Mouse (Mus musculus) thymus, adult 2 months (tissue): Measurements from ENCODE around the gene Tex13b. TPM values are rescaled to one million over a fixed set of nuclear protein-coding genes. Genes with fewer than 3 reads are reported as not detected.
"Not testable (repeated sequence)": the region's sequence is repeated elsewhere in the genome, so short reads cannot be mapped to it uniquely, and the experiment has no call there.

Experiments
- DNase-seq: peaks from one replicate; pipeline ENCODE4 v3.0.0; 2021
- H3K27ac ChIP-seq: fragments of 200-500 bp; 2 replicates; pipeline ENCODE4 v1.5.1; 2012; ENCODE audit warnings: low read length, control low read depth; ENCODE audit not compliant: control insufficient read depth, insufficient read depth
- H3K27me3 ChIP-seq: fragments of 200-500 bp; 2 replicates; pipeline ENCODE4 v1.6.1; 2012; ENCODE audit warnings: mild to moderate bottlenecking, low read length, moderate library complexity, mixed read lengths; ENCODE audit not compliant: control insufficient read depth, insufficient read depth
- H3K36me3 ChIP-seq: fragments of 200-500 bp; 2 replicates; pipeline ENCODE4 v1.6.1; 2012; ENCODE audit warnings: mild to moderate bottlenecking, low read length, moderate library complexity; ENCODE audit not compliant: control insufficient read depth, insufficient read depth
- H3K4me1 ChIP-seq: fragments of 200-500 bp; replicated peaks from 2 replicates; pipeline ENCODE4 v1.6.1; 2012; ENCODE audit warnings: low read length; ENCODE audit not compliant: control insufficient read depth, insufficient read depth
- H3K4me3 ChIP-seq: fragments of 200-500 bp; 2 replicates; pipeline ENCODE4 v1.5.1; 2012; ENCODE audit warnings: mild to moderate bottlenecking, low read length, control low read depth, moderate library complexity; ENCODE audit not compliant: control insufficient read depth, insufficient read depth
- CTCF ChIP-seq: fragments of 200-500 bp; IDR thresholded peaks from 2 replicates; pipeline ENCODE4 v1.5.1; 2012; ENCODE audit warnings: mild to moderate bottlenecking, control low read depth, low read length, moderate library complexity, borderline replicate concordance; ENCODE audit not compliant: control insufficient read depth, poor library complexity, insufficient read depth; ENCODE audit errors: extremely low read depth
- POLR2A ChIP-seq: fragments of 200-500 bp; IDR thresholded peaks from 2 replicates; pipeline ENCODE4 v1.6.1; 2012; ENCODE audit warnings: mild to moderate bottlenecking, low read length, control low read depth, moderate library complexity; ENCODE audit not compliant: control insufficient read depth, poor library complexity, insufficient read depth; ENCODE audit errors: extremely low read depth
- WGBS: fragments of 180-500 bp; shearing (Covaris S2); methylation state at CpG from one replicate; pipeline ENCODE4 v1.1.7; 2018; 5-methylcytosine and 5-hydroxymethylcytosine counted together
- polyA plus RNA-seq: library from polyadenylated mRNA; depleted of rRNA; stranded (reverse); fragments of >200 nt; gene quantifications from 2 replicates; pipeline ENCODE4 v1.2.3, GENCODE M21; 2012; rRNA removed

Tex13b gene
- not detected in 2 replicates for polyA plus RNA-seq

DNA sequence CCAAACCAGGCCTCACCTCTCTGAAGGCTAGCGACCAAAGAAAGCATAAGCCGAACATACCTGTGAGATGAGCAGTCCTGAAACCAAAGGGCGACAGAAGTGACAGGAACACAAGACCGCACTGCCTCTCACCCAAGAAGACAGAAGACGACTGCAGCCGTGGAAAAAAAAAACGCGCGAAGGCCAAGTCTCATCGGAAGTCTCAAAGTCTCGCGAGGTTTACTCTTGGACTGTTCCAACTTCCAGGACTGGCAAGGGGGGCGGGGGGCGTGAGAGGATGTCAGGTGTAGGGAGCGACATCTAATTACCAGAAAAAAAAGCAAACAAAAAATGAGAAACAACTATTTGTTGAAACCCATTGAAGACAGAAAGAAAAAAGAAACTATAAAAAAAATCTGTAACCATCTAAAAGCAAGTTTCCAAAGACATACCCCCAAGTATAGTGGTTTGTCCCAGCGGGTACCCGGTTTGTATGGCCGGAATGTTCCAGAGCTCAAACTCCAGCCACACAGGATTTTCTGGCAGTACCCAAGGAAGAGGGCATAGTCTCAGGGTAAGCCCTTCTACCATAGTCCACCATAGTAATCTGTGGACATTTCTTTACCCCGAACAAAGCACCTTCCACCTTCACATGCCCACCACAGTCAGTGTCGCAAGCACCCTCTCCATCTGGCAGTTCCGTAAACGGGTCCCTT, at the start of gene Tex13b:
TSS of gene Tex13b (minus strand) at position 122 of the 695 bp plus-strand sequence.
- Histone ChIP-seq H3K4me3 (no peak within 1 kb of the TSS), H3K36me3 (no peaks in the 10 kb centered on the region), H3K27ac (no peak within 1 kb of the TSS), H3K4me1 (no peaks in the 10 kb centered on the region), H3K27me3 (no peaks in the 10 kb centered on the region)
- TF ChIP-seq CTCF (no peak), POLR2A (no peak)
- no peak for DNase-seq
- WGBS, result 95% methylated on average over 22 of the region's 22 CpGs

DNA sequence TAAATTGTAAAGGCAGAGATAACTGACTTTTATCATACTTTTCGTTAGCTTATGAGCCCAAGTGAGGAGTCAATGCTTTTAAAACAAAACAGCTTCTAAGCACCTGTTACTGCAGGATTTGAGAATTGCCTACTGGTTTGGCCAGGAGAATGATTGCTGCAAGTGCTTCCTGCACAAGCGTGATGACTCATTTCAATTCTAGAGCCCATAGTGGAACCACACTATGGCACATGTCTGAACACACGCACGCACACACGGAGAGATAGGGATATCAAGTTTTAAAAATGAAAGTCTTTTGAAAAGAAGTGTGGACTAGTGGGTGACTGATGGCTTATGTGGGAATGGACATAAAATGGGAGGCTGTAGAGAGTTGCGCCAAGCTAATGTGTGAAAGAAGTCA, 49.5 kb upstream of the Tex13b start:
- no peak overlapping the region for H3K27ac ChIP-seq
- no peaks in the 10 kb centered on the region for H3K36me3 ChIP-seq
- no peaks in the 10 kb centered on the region for H3K27me3 ChIP-seq
- no peak for DNase-seq
- WGBS, result 52% methylated on average over 6 of the region's 6 CpGs
- H3K4me3 ChIP-seq, result no peak overlapping the region
- TF ChIP-seq CTCF (no peak), POLR2A (no peak)
- no peaks in the 10 kb centered on the region for H3K4me1 ChIP-seq

DNA sequence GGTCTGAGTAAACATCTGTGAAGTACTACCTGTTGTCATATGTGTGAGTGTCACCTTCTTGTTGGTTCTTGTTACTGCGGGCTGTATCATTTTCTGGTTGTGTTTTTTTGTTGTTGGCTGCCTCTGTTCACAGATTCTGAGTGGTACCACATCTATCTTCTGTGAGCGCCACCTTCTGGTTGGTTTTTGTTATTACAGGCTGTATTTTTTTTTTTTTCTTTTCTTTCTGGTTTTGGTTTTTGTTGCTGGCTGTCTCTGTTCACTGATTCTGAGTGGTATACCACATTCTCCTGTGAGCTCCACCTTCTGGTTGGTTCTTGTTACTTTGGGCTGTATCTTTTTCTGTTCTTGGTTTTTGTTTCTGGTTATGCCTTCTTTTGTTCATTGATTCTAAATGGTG, 44.2 kb upstream of the Tex13b start:
- TF ChIP-seq CTCF (no peak), POLR2A (no peak)
- 20% methylated on average over 2 of the region's 2 CpGs for WGBS
- Histone ChIP-seq H3K36me3 (no peaks in the 10 kb centered on the region), H3K4me1 (no peaks in the 10 kb centered on the region), H3K27me3 (no peaks in the 10 kb centered on the region), H3K4me3 (no peak overlapping the region), H3K27ac (no peak overlapping the region)
- no peak for DNase-seq

DNA sequence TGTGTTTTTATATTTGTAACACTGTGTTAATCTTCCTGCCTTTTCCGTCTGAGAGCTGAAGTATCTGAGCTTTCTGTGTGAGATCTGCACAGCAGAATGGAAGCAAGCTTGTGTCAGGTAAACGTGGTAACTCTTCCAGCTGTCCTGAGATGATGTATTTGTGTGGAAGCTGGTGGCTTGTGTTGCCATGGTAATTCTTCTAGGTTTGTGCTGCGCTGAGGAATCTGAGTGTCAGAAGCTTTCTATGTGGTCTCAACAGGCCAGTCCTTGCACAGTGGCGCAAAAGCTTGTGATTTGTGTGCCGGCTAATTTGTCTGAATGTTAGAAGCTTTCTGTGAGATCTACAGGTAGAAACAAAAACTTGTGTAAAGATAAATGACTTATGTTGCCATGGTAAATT, 43.8 kb upstream of the Tex13b start:
- WGBS, result 72% methylated on average over 5 of the region's 5 CpGs
- H3K27me3 ChIP-seq, DNase-seq, H3K27ac ChIP-seq, H3K4me1 ChIP-seq, H3K36me3 ChIP-seq, H3K4me3 ChIP-seq: not testable (repeated sequence)

DNA sequence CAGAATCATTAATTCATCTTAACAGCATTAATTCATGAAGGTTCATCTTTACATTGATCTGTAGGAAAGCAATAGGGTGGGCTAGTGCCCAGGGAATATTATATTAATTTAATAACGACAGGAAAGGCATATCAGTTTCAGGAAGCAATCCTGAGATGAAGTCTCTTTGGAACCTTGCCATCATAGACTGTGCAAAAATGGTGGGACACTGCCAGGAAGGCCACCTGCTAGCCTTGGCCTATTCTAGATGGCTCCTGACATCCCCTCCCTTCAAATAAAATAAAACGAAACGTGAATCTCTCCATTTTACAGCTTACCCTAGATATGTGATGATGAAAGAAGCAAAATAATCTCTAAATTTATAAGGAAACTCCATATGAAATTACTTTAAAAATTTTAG, 41.3 kb upstream of the Tex13b start:
- TF ChIP-seq POLR2A (no peak), CTCF (no peak)
- no peaks in the 10 kb centered on the region for H3K36me3 ChIP-seq
- H3K27ac ChIP-seq, result no peak overlapping the region
- no peaks in the 10 kb centered on the region for H3K27me3 ChIP-seq
- no peak overlapping the region for H3K4me3 ChIP-seq
- no peak for DNase-seq
- no peaks in the 10 kb centered on the region for H3K4me1 ChIP-seq
- WGBS, result 82% methylated on average over 3 of the region's 3 CpGs

DNA sequence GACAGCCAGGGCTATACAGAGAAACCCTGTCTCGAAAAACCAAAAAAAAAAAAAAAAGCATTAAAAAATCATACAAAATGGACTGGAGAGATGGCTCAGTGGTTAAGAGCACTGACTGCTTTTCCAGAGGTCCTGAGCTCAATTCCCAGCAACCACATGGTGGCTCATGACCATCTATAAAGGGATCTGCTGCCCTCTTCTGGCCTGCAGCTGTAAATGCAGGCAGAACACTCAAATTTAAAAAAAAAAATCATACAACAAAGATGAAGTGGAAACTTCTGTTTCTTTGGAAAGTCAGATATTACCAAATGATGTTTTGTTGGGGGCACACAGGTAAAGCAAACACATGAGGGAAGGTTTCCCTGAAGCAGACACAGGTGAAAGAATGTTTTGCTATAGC, 32.2 kb upstream of the Tex13b start:
- not testable (repeated sequence) for DNase-seq, H3K4me3 ChIP-seq, H3K27ac ChIP-seq, H3K4me1 ChIP-seq, H3K36me3 ChIP-seq, H3K27me3 ChIP-seq
- 78% methylated on average over 1 of the region's 1 CpGs for WGBS

DNA sequence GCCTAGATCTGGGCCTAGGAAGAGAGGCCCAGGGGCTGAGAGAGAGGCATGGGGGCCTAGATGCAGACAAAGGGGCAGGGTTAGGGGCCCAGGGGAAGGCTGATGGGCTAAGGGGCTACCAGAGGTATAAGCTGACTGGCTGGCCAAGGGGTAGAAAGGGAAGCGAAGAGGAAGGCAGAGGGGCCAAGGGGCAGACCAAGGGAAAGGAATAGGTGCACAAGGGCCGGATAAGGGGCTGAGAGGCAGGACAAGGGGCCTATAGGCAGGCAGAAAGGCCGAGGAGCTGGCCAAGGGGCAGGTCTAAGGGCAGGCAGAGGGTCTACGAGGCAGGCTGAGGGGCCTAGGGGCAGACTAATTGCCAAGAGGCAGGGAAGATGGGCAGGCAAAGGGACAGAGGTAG, 26.7 kb upstream of the Tex13b start:
- 94% methylated on average over 4 of the region's 4 CpGs for WGBS
- Histone ChIP-seq H3K27ac (no peak overlapping the region), H3K27me3 (no peaks in the 10 kb centered on the region), H3K36me3 (no peaks in the 10 kb centered on the region), H3K4me1 (no peaks in the 10 kb centered on the region), H3K4me3 (no peak overlapping the region)
- DNase-seq, result no peak
- TF ChIP-seq POLR2A, result no peak
- no peak for TF ChIP-seq CTCF
